In genomic region chr8:124898251-124898905, GRCm38 (mm10) we compare ENCODE assay signal across 8 mouse cellular contexts. TPM values are rescaled to one million over a fixed set of nuclear protein-coding genes. Genes with fewer than 3 reads are reported as not detected.
DNase-seq lines count a peak whose midpoint lies in the region; ATAC-seq and TF ChIP-seq lines count a peak whose summit lies in the region.

No protein-coding gene starts in this region.

- peak overlapping the region; percentile 75 for H3K9ac ChIP-seq in kidney, embryonic 16.5 days (replicated peaks; ENCODE audit: low read length)
- H3K9ac ChIP-seq in forebrain, postnatal 0 days = peak overlapping the region; percentile 82

- H3K4me1 ChIP-seq in kidney, embryonic 16.5 days (ENCODE audit: insufficient read depth, low read length) = peaks cover 21% of the 10 kb centered on the region
- H3K4me1 ChIP-seq in forebrain, postnatal 0 days (ENCODE audit: insufficient read depth) = peaks cover 5% of the 10 kb centered on the region; the same call in 1 of the 2 replicates

- H3K4me3 ChIP-seq in kidney, embryonic 16.5 days (ENCODE audit: low read length) = peak overlapping the region; percentile 66
- peak overlapping the region; percentile 95 for H3K4me3 ChIP-seq in forebrain, postnatal 0 days (ENCODE audit: low read depth, low read length)

- peaks cover 48% of the 10 kb centered on the region for H3K36me3 ChIP-seq in kidney, embryonic 16.5 days (ENCODE audit: insufficient read depth, low read length)
- H3K36me3 ChIP-seq in forebrain, postnatal 0 days (ENCODE audit: insufficient read depth) = peaks cover 49% of the 10 kb centered on the region

- H3K27me3 ChIP-seq in kidney, embryonic 16.5 days (ENCODE audit: insufficient read depth, low read length) = no peaks in the 10 kb centered on the region
- H3K27me3 ChIP-seq in forebrain, postnatal 0 days (ENCODE audit: insufficient read depth, low read length) = no peaks in the 10 kb centered on the region

- TF ChIP-seq CTCF in forebrain, postnatal 0 days (IDR thresholded peaks at IDR 0.05; ENCODE audit: low read depth) = no peak

- ATAC-seq in kidney, embryonic 16.5 days (ENCODE audit: low FRiP score, low TSS enrichment) = no peak
- ATAC-seq in forebrain, postnatal 0 days = no peak
- 0 out of 2 replicates have a peak, but pooled peaks have one; percentile 0 for ATAC-seq in megakaryocyte progenitor cell, adult 5-6 weeks (replicated peaks; ENCODE audit: poor library complexity)
- ATAC-seq in frontal cortex, adult (ENCODE audit: low TSS enrichment) = no peak

- H3K9me3 ChIP-seq in kidney, embryonic 16.5 days (ENCODE audit: low read length) = no peaks in the 10 kb centered on the region
- no peaks in the 10 kb centered on the region for H3K9me3 ChIP-seq in forebrain, postnatal 0 days (ENCODE audit: low read length)

- 0 out of 2 replicates have a peak overlapping the region, but pooled peaks have one; percentile 10 for H3K27ac ChIP-seq in kidney, embryonic 16.5 days (ENCODE audit: low read length)
- peak overlapping the region; percentile 90 for H3K27ac ChIP-seq in forebrain, postnatal 0 days (ENCODE audit: low read depth, low read length)

- H3K4me2 ChIP-seq in kidney, embryonic 16.5 days (replicated peaks; ENCODE audit: low read depth, low read length) = peak overlapping the region; percentile 95
- H3K4me2 ChIP-seq in forebrain, postnatal 0 days (ENCODE audit: low read depth) = peak overlapping the region; percentile 91

- 6% methylated on average over 31 of the region's 31 CpGs for WGBS in kidney, embryonic 16.5 days
- WGBS in forebrain, postnatal 0 days = 7% methylated on average over 31 of the region's 31 CpGs

- DNase-seq in kidney, postnatal 14 days = no peak
- DNase-seq in adrenal gland, postnatal 25 days = peak; percentile 18
- no peak for DNase-seq in forebrain, postnatal 0 days
- DNase-seq in thymus, postnatal 14 days = no peak
- DNase-seq in thymus, postnatal 10 days (ENCODE audit: low spot score in 2 of 2) = no peak

RNA-seq across cellular contexts. Expression of gene Sprtn, which starts 0.7 kb away (rescaled TPM):
- polyA plus RNA-seq in kidney, embryonic 16.5 days (2015; fragmentation: Nextera tagmentation; extraction: Ambion mirVana) = 9.1 and 9.8 TPM in 2 replicates
- total RNA-seq in adrenal gland, postnatal 25 days (2021) = 19.7 and 24.1 TPM in 2 replicates
- total RNA-seq in forebrain, postnatal 0 days (2014; rRNA removed) = 13.0 and 16.0 TPM in 2 replicates
- polyA plus RNA-seq in forebrain, postnatal 0 days (2015; fragmentation: Nextera tagmentation; extraction: Ambion mirVana) = 5.1 and 6.0 TPM in 2 replicates
- 15.7 and 19.1 TPM in 2 replicates for total RNA-seq in megakaryocyte progenitor cell, adult 5-6 weeks (2015)
- total RNA-seq in megakaryocyte progenitor cell, adult 5-6 weeks (2017) = 19.6 and 25.5 TPM in 2 replicates

RNA-seq across cellular contexts. Expression of gene Exoc8, which starts 0.9 kb away (rescaled TPM):
- polyA plus RNA-seq in kidney, embryonic 16.5 days (2015; fragmentation: Nextera tagmentation; extraction: Ambion mirVana) = 7.8 and 8.1 TPM in 2 replicates
- 25.2 and 27.7 TPM in 2 replicates for total RNA-seq in adrenal gland, postnatal 25 days (2021)
- total RNA-seq in forebrain, postnatal 0 days (2014; rRNA removed) = 31.2 and 33.9 TPM in 2 replicates
- polyA plus RNA-seq in forebrain, postnatal 0 days (2015; fragmentation: Nextera tagmentation; extraction: Ambion mirVana) = 7.4 and 9.9 TPM in 2 replicates
- 7.9 and 8.7 TPM in 2 replicates for total RNA-seq in megakaryocyte progenitor cell, adult 5-6 weeks (2015)
- total RNA-seq in megakaryocyte progenitor cell, adult 5-6 weeks (2017) = 12.8 and 17.7 TPM in 2 replicates

RNA-seq across cellular contexts. Expression of gene 2810004N23Rik, which starts 35.5 kb away (rescaled TPM):
- 47.6 and 50.1 TPM in 2 replicates for polyA plus RNA-seq in kidney, embryonic 16.5 days (2015; fragmentation: Nextera tagmentation; extraction: Ambion mirVana)
- total RNA-seq in adrenal gland, postnatal 25 days (2021) = 35.2 and 41.4 TPM in 2 replicates
- total RNA-seq in forebrain, postnatal 0 days (2014; rRNA removed) = 25.2 and 33.8 TPM in 2 replicates
- 19.9 and 23.4 TPM in 2 replicates for polyA plus RNA-seq in forebrain, postnatal 0 days (2015; fragmentation: Nextera tagmentation; extraction: Ambion mirVana)
- total RNA-seq in megakaryocyte progenitor cell, adult 5-6 weeks (2015) = 29.7 and 35.7 TPM in 2 replicates
- 68.5 and 72.1 TPM in 2 replicates for total RNA-seq in megakaryocyte progenitor cell, adult 5-6 weeks (2017)

RNA-seq across cellular contexts. Expression of gene Gnpat, which starts 35.5 kb away (rescaled TPM):
- 120 and 122 TPM in 2 replicates for polyA plus RNA-seq in kidney, embryonic 16.5 days (2015; fragmentation: Nextera tagmentation; extraction: Ambion mirVana)
- total RNA-seq in adrenal gland, postnatal 25 days (2021) = 109 and 119 TPM in 2 replicates
- total RNA-seq in forebrain, postnatal 0 days (2014; rRNA removed) = 51.8 and 52.9 TPM in 2 replicates
- 42.7 and 51.7 TPM in 2 replicates for polyA plus RNA-seq in forebrain, postnatal 0 days (2015; fragmentation: Nextera tagmentation; extraction: Ambion mirVana)
- total RNA-seq in megakaryocyte progenitor cell, adult 5-6 weeks (2015) = 108 and 116 TPM in 2 replicates
- 103 and 104 TPM in 2 replicates for total RNA-seq in megakaryocyte progenitor cell, adult 5-6 weeks (2017)

RNA-seq across cellular contexts. Expression of gene Egln1, which starts 50.7 kb away (rescaled TPM):
- 9.0 and 10.3 TPM in 2 replicates for polyA plus RNA-seq in kidney, embryonic 16.5 days (2015; fragmentation: Nextera tagmentation; extraction: Ambion mirVana)
- 57.5 and 57.6 TPM in 2 replicates for total RNA-seq in adrenal gland, postnatal 25 days (2021)
- 42.9 and 48.5 TPM in 2 replicates for total RNA-seq in forebrain, postnatal 0 days (2014; rRNA removed)
- polyA plus RNA-seq in forebrain, postnatal 0 days (2015; fragmentation: Nextera tagmentation; extraction: Ambion mirVana) = 13.7 and 15.6 TPM in 2 replicates
- 30.2 and 32.0 TPM in 2 replicates for total RNA-seq in megakaryocyte progenitor cell, adult 5-6 weeks (2015)
- 21.9 and 25.0 TPM in 2 replicates for total RNA-seq in megakaryocyte progenitor cell, adult 5-6 weeks (2017)
